28 mouse cellular contexts compared by ENCODE assay signal in the genomic region with DNA sequence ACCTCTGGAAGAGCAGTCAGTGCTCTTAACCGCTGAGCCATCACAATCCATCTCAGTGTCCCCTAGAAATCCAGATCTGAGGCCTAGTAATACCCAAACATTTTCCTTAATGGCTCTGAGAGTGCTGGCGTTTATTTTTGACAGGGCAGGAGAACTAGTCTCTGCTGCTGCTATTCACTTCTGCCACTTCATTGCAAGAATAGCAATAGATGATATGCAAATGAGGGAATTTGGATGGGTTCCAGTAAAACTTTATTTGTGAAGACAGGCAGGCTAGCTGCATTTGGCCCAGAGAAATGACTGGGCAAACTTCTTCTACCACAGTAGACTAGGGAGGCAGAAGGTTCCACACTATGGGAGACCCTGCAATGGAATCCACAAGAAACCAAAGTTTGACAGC.
DNase-seq lines count a peak whose midpoint lies in the region; ATAC-seq and TF ChIP-seq lines count a peak whose summit lies in the region.
"Had no signal": no experiment of that assay in that cellular context is flagged by ENCODE, and none has a peak within 500 bp of the region (broad histone marks: within the 10 kb centered on the region; RNA-seq: fewer than 3 reads in every experiment).

No protein-coding gene starts in this region.

- 40% methylated on average over 2 of the region's 2 CpGs for WGBS in forebrain, postnatal 0 days
- WGBS in forebrain, embryonic 10.5 days: 90% methylated on average over 2 of the region's 2 CpGs
- WGBS in heart, embryonic 13.5 days: 32% methylated on average over 2 of the region's 2 CpGs
- WGBS in heart, embryonic 16.5 days: 41% methylated on average over 2 of the region's 2 CpGs

- no peak overlapping the region for H3K4me2 ChIP-seq in forebrain, postnatal 0 days (ENCODE audit: low read depth)
- H3K4me2 ChIP-seq in heart, embryonic 13.5 days: no peak overlapping the region
- H3K4me2 ChIP-seq in heart, embryonic 16.5 days (ENCODE audit: low read depth, low read length): no peak overlapping the region
- H3K4me2 ChIP-seq: embryonic facial prominence, embryonic 13.5 days; intestine, embryonic 15.5 days; liver, embryonic 12.5 days had no signal

- peak; percentile 10 for DNase-seq in forebrain, postnatal 0 days
- no peak for DNase-seq in forebrain, embryonic 10.5 days (ENCODE audit: extremely low spot score, low spot score)
- no peak for DNase-seq in heart, adult 11 months
- DNase-seq in A20 (ENCODE audit: low read depth, low spot score): peak; percentile 26
- no peak for DNase-seq in urinary bladder, postnatal 10 days (ENCODE audit: low spot score)
- DNase-seq: adrenal gland, postnatal 25 days; cerebellum, adult 18-20 months; cerebellum, postnatal 10 days; kidney, adult 8-10 months; kidney, postnatal 10 days; layer of hippocampus, postnatal 36 days; left cerebral cortex, postnatal 4 days; liver, postnatal 0 days; lung, postnatal 10 days; midbrain, embryonic 14.5 days; spleen, adult 18-20 months; thymus, postnatal 14 days had no signal

- no peak for TF ChIP-seq CTCF in forebrain, postnatal 0 days (IDR thresholded peaks at IDR 0.05; ENCODE audit: low read depth)

- H3K27ac ChIP-seq in forebrain, postnatal 0 days (ENCODE audit: low read depth, low read length): no peak overlapping the region
- H3K27ac ChIP-seq in forebrain, embryonic 10.5 days: no peak overlapping the region
- peak overlapping the region; percentile 51 for H3K27ac ChIP-seq in heart, embryonic 13.5 days (replicated peaks)
- H3K27ac ChIP-seq in heart, embryonic 16.5 days (ENCODE audit: low read length): peak overlapping the region; percentile 83
- H3K27ac ChIP-seq: embryonic facial prominence, embryonic 13.5 days; hindbrain, embryonic 10.5 days; intestine, embryonic 15.5 days; liver, embryonic 12.5 days had no signal

- no peak for ATAC-seq in forebrain, postnatal 0 days
- ATAC-seq in heart, embryonic 13.5 days (ENCODE audit: extremely low read depth, insufficient number of reproducible peaks, low FRiP score, low TSS enrichment): no peak
- peak; percentile 70 for ATAC-seq in heart, embryonic 16.5 days (replicated peaks; ENCODE audit: extremely low read depth, insufficient read depth, low FRiP score)
- ATAC-seq in erythroblast, adult 5-6 weeks (replicated peaks; ENCODE audit: low FRiP score, poor library complexity, severe bottlenecking): no peak
- ATAC-seq: CD4-positive, CD25-positive, alpha-beta regulatory T cell, adult 4 months; forebrain, embryonic 16.5 days; hindbrain, embryonic 16.5 days; intestine, embryonic 15.5 days; liver, embryonic 12.5 days; liver, postnatal 0 days had no signal

- no peak overlapping the region for H3K9ac ChIP-seq in forebrain, postnatal 0 days
- H3K9ac ChIP-seq in heart, embryonic 13.5 days: no peak overlapping the region
- H3K9ac ChIP-seq in heart, embryonic 16.5 days (ENCODE audit: low read length): no peak overlapping the region
- H3K9ac ChIP-seq: embryonic facial prominence, embryonic 13.5 days; intestine, embryonic 15.5 days; liver, embryonic 12.5 days; liver, postnatal 0 days had no signal

- no peaks in the 10 kb centered on the region for H3K9me3 ChIP-seq in forebrain, postnatal 0 days (ENCODE audit: low read length)
- no peaks in the 10 kb centered on the region for H3K9me3 ChIP-seq in forebrain, embryonic 10.5 days
- H3K9me3 ChIP-seq in heart, embryonic 13.5 days: no peaks in the 10 kb centered on the region
- H3K9me3 ChIP-seq in heart, embryonic 16.5 days (replicated peaks; ENCODE audit: control insufficient read depth, low read length): no peaks in the 10 kb centered on the region
- H3K9me3 ChIP-seq: embryonic facial prominence, embryonic 13.5 days; hindbrain, embryonic 10.5 days; intestine, embryonic 15.5 days; liver, embryonic 12.5 days had no signal

- H3K4me1 ChIP-seq in forebrain, postnatal 0 days (ENCODE audit: insufficient read depth): no peaks in the 10 kb centered on the region
- H3K4me1 ChIP-seq in forebrain, embryonic 10.5 days: peaks cover 11% of the 10 kb centered on the region
- H3K4me1 ChIP-seq in heart, embryonic 13.5 days: peaks cover 44% of the 10 kb centered on the region
- H3K4me1 ChIP-seq in heart, embryonic 16.5 days (ENCODE audit: control insufficient read depth, insufficient read depth, low read length): peaks cover 20% of the 10 kb centered on the region
- H3K4me1 ChIP-seq: hindbrain, embryonic 10.5 days; intestine, embryonic 15.5 days; liver, embryonic 12.5 days had no signal

- no peaks in the 10 kb centered on the region for H3K36me3 ChIP-seq in forebrain, postnatal 0 days (ENCODE audit: insufficient read depth)
- H3K36me3 ChIP-seq in forebrain, embryonic 10.5 days (replicated peaks): no peaks in the 10 kb centered on the region
- no peaks in the 10 kb centered on the region for H3K36me3 ChIP-seq in heart, embryonic 13.5 days
- H3K36me3 ChIP-seq in heart, embryonic 16.5 days (ENCODE audit: control insufficient read depth, insufficient read depth): no peaks in the 10 kb centered on the region
- H3K36me3 ChIP-seq: embryonic facial prominence, embryonic 13.5 days; hindbrain, embryonic 10.5 days; intestine, embryonic 15.5 days; liver, embryonic 12.5 days had no signal

- no peaks in the 10 kb centered on the region for H3K27me3 ChIP-seq in forebrain, postnatal 0 days (ENCODE audit: insufficient read depth, low read length)
- no peaks in the 10 kb centered on the region for H3K27me3 ChIP-seq in forebrain, embryonic 10.5 days (ENCODE audit: poor library complexity, severe bottlenecking)
- no peaks in the 10 kb centered on the region for H3K27me3 ChIP-seq in heart, embryonic 13.5 days (replicated peaks)
- H3K27me3 ChIP-seq in heart, embryonic 16.5 days (ENCODE audit: control insufficient read depth, insufficient read depth, low read length): no peaks in the 10 kb centered on the region
- H3K27me3 ChIP-seq: embryonic facial prominence, embryonic 13.5 days; intestine, embryonic 15.5 days; liver, embryonic 12.5 days had no signal

- no peak overlapping the region for H3K4me3 ChIP-seq in forebrain, postnatal 0 days (ENCODE audit: low read depth, low read length)
- no peak overlapping the region for H3K4me3 ChIP-seq in forebrain, embryonic 10.5 days
- H3K4me3 ChIP-seq in heart, embryonic 13.5 days: no peak overlapping the region
- H3K4me3 ChIP-seq in heart, embryonic 16.5 days (ENCODE audit: low read length): no peak overlapping the region
- H3K4me3 ChIP-seq: embryonic facial prominence, embryonic 13.5 days; erythroblast, embryonic 14.5 days; hindbrain, embryonic 10.5 days; intestine, embryonic 15.5 days; liver, embryonic 12.5 days had no signal

Comparison
In these comparisons a context has a peak if more than half of its experiments do, and no peak if none do; other contexts are left out.
1. DNase-seq: peak in forebrain, postnatal 0 days (single experiment) and A20 (single experiment); none in forebrain, embryonic 10.5 days (single experiment), heart, adult 11 months (single experiment) and urinary bladder, postnatal 10 days (single experiment).
2. H3K27ac ChIP-seq: peak in heart, embryonic 13.5 days (single experiment) and heart, embryonic 16.5 days (single experiment); none in forebrain, postnatal 0 days (single experiment) and forebrain, embryonic 10.5 days (single experiment).